In genomic region chr2:47991132-47991531, GRCm38 (mm10) we compare ENCODE assay signal across 21 mouse cellular contexts.
DNase-seq lines count a peak whose midpoint lies in the region; ATAC-seq and TF ChIP-seq lines count a peak whose summit lies in the region.
"Had no signal": no experiment of that assay in that cellular context is flagged by ENCODE, and none has a peak within 500 bp of the region (broad histone marks: within the 10 kb centered on the region; RNA-seq: fewer than 3 reads in every experiment).

No protein-coding gene starts in this region.

- no peak overlapping the region for H3K4me3 ChIP-seq in forebrain, embryonic 15.5 days
- no peak overlapping the region for H3K4me3 ChIP-seq in forebrain, embryonic 13.5 days
- no peak overlapping the region for H3K4me3 ChIP-seq in forebrain, postnatal 0 days (ENCODE audit: low read depth, low read length)
- no peak overlapping the region for H3K4me3 ChIP-seq in forebrain, embryonic 11.5 days (ENCODE audit: low read depth, low read length)
- no peak overlapping the region for H3K4me3 ChIP-seq in lung, postnatal 0 days (ENCODE audit: low read depth, low read length)
- no peak overlapping the region for H3K4me3 ChIP-seq in lung, adult 2 months (replicated peaks; ENCODE audit: extremely low read depth, low read depth, low read length)
- H3K4me3 ChIP-seq: embryonic facial prominence, embryonic 13.5 days; embryonic facial prominence, embryonic 15.5 days; erythroblast, embryonic 14.5 days had no signal

- DNase-seq in forebrain, postnatal 0 days: peak; percentile 60
- no peak for DNase-seq in forebrain, embryonic 11.5 days (ENCODE audit: low spot score)
- DNase-seq in lung, postnatal 0 days (ENCODE audit: low spot score): peak; percentile 4
- no peak for DNase-seq in lung, adult 2 months
- peak; percentile 43 for DNase-seq in brain, embryonic 18.5 days (ENCODE audit: low read depth, low spot score)
- no peak for DNase-seq in ovary, adult 18-20 months (ENCODE audit: low spot score)
- DNase-seq: adrenal gland, adult 2 months; adrenal gland, postnatal 10 days; adrenal gland, postnatal 25 days; cerebellum, adult 11 months; cerebellum, adult 18-20 months; cerebellum, adult 8-10 months; cerebellum, adult 9-11 months; cerebellum, postnatal 14 days; cerebellum, postnatal 36 days; embryo, embryonic 11 days had no signal

- no peaks in the 10 kb centered on the region for H3K9me3 ChIP-seq in forebrain, embryonic 15.5 days
- 0 out of 2 replicates have a peak, but pooled peaks cover 2% of the 10 kb centered on the region for H3K9me3 ChIP-seq in forebrain, embryonic 13.5 days (replicated peaks)
- H3K9me3 ChIP-seq in forebrain, postnatal 0 days (ENCODE audit: low read length): no peaks in the 10 kb centered on the region
- H3K9me3 ChIP-seq in forebrain, embryonic 11.5 days (ENCODE audit: control insufficient read depth, low read length): no peaks in the 10 kb centered on the region
- H3K9me3 ChIP-seq in lung, postnatal 0 days (ENCODE audit: low read length): no peaks in the 10 kb centered on the region
- H3K9me3 ChIP-seq: embryonic facial prominence, embryonic 13.5 days; embryonic facial prominence, embryonic 15.5 days had no signal

- WGBS in forebrain, embryonic 15.5 days: 50% methylated on average over 1 of the region's 1 CpGs
- 66% methylated on average over 1 of the region's 1 CpGs for WGBS in forebrain, embryonic 13.5 days
- 41% methylated on average over 1 of the region's 1 CpGs for WGBS in forebrain, postnatal 0 days
- 77% methylated on average over 1 of the region's 1 CpGs for WGBS in forebrain, embryonic 11.5 days
- WGBS in lung, postnatal 0 days: 47% methylated on average over 1 of the region's 1 CpGs
- 45% methylated on average over 1 of the region's 1 CpGs for WGBS in lung, adult 2 months

- H3K4me1 ChIP-seq in forebrain, embryonic 15.5 days: no peaks in the 10 kb centered on the region
- H3K4me1 ChIP-seq in forebrain, embryonic 13.5 days: no peaks in the 10 kb centered on the region
- no peaks in the 10 kb centered on the region for H3K4me1 ChIP-seq in forebrain, postnatal 0 days (ENCODE audit: insufficient read depth)
- no peaks in the 10 kb centered on the region for H3K4me1 ChIP-seq in forebrain, embryonic 11.5 days (replicated peaks; ENCODE audit: control insufficient read depth, insufficient read depth, low read length)
- no peaks in the 10 kb centered on the region for H3K4me1 ChIP-seq in lung, postnatal 0 days (ENCODE audit: insufficient read depth, low read depth, low read length)
- H3K4me1 ChIP-seq in lung, adult 2 months (ENCODE audit: control insufficient read depth, insufficient read depth, low read length): no peaks in the 10 kb centered on the region
- H3K4me1 ChIP-seq: embryonic facial prominence, embryonic 13.5 days; embryonic facial prominence, embryonic 15.5 days had no signal

- no peak overlapping the region for H3K4me2 ChIP-seq in forebrain, embryonic 15.5 days (replicated peaks)
- no peak overlapping the region for H3K4me2 ChIP-seq in forebrain, embryonic 13.5 days
- H3K4me2 ChIP-seq in forebrain, postnatal 0 days (ENCODE audit: low read depth): no peak overlapping the region
- H3K4me2 ChIP-seq in forebrain, embryonic 11.5 days (ENCODE audit: low read depth, low read length, severe bottlenecking): no peak overlapping the region
- H3K4me2 ChIP-seq in lung, postnatal 0 days (replicated peaks; ENCODE audit: low read depth, low read length): no peak overlapping the region
- H3K4me2 ChIP-seq: embryonic facial prominence, embryonic 13.5 days; embryonic facial prominence, embryonic 15.5 days had no signal

- H3K27ac ChIP-seq in forebrain, embryonic 15.5 days (replicated peaks): no peak overlapping the region
- H3K27ac ChIP-seq in forebrain, embryonic 13.5 days: no peak overlapping the region
- no peak overlapping the region for H3K27ac ChIP-seq in forebrain, postnatal 0 days (ENCODE audit: low read depth, low read length)
- H3K27ac ChIP-seq in forebrain, embryonic 11.5 days (ENCODE audit: low read depth, low read length): no peak overlapping the region
- no peak overlapping the region for H3K27ac ChIP-seq in lung, postnatal 0 days (ENCODE audit: low read length)
- H3K27ac ChIP-seq: embryonic facial prominence, embryonic 13.5 days; embryonic facial prominence, embryonic 15.5 days had no signal

- no peak for TF ChIP-seq EP300 in lung, postnatal 0 days (IDR thresholded peaks at IDR 0.05)

- ATAC-seq in forebrain, embryonic 15.5 days (replicated peaks): peak; percentile 68; the same call in 1 of the 2 replicates
- ATAC-seq in forebrain, embryonic 13.5 days: no peak
- peak; percentile 86 for ATAC-seq in forebrain, postnatal 0 days
- no peak for ATAC-seq in forebrain, embryonic 11.5 days (replicated peaks; ENCODE audit: low FRiP score)
- ATAC-seq in lung, postnatal 0 days: no peak

- no peak overlapping the region for H3K9ac ChIP-seq in forebrain, embryonic 15.5 days (replicated peaks)
- no peak overlapping the region for H3K9ac ChIP-seq in forebrain, embryonic 13.5 days
- no peak overlapping the region for H3K9ac ChIP-seq in forebrain, postnatal 0 days
- H3K9ac ChIP-seq in forebrain, embryonic 11.5 days (ENCODE audit: low read length): no peak overlapping the region
- H3K9ac ChIP-seq in lung, postnatal 0 days (replicated peaks; ENCODE audit: low read depth): no peak overlapping the region
- H3K9ac ChIP-seq: embryonic facial prominence, embryonic 13.5 days; embryonic facial prominence, embryonic 15.5 days had no signal

- no peak for TF ChIP-seq POLR2A in lung, adult 2 months (IDR thresholded peaks at IDR 0.05; ENCODE audit: borderline replicate concordance, extremely low read depth, low read depth, low read length)

- no peak for TF ChIP-seq CTCF in forebrain, postnatal 0 days (IDR thresholded peaks at IDR 0.05; ENCODE audit: low read depth)
- no peak for TF ChIP-seq CTCF in lung, postnatal 0 days (IDR thresholded peaks at IDR 0.05)
- no peak for TF ChIP-seq CTCF in lung, adult 2 months (IDR thresholded peaks at IDR 0.05; ENCODE audit: insufficient read depth, low read length)

- H3K27me3 ChIP-seq in forebrain, embryonic 15.5 days: no peaks in the 10 kb centered on the region
- no peaks in the 10 kb centered on the region for H3K27me3 ChIP-seq in forebrain, embryonic 13.5 days
- no peaks in the 10 kb centered on the region for H3K27me3 ChIP-seq in forebrain, postnatal 0 days (ENCODE audit: insufficient read depth, low read length)
- no peaks in the 10 kb centered on the region for H3K27me3 ChIP-seq in forebrain, embryonic 11.5 days (ENCODE audit: control insufficient read depth, insufficient read depth, low read length)
- H3K27me3 ChIP-seq in lung, postnatal 0 days (replicated peaks; ENCODE audit: insufficient read depth, low read length): no peaks in the 10 kb centered on the region
- H3K27me3 ChIP-seq: embryonic facial prominence, embryonic 13.5 days; embryonic facial prominence, embryonic 15.5 days had no signal

- H3K36me3 ChIP-seq in forebrain, embryonic 15.5 days: no peaks in the 10 kb centered on the region
- no peaks in the 10 kb centered on the region for H3K36me3 ChIP-seq in forebrain, embryonic 13.5 days (ENCODE audit: poor library complexity, severe bottlenecking)
- H3K36me3 ChIP-seq in forebrain, postnatal 0 days (ENCODE audit: insufficient read depth): no peaks in the 10 kb centered on the region
- no peaks in the 10 kb centered on the region for H3K36me3 ChIP-seq in forebrain, embryonic 11.5 days (ENCODE audit: control insufficient read depth, insufficient read depth, low read length)
- H3K36me3 ChIP-seq in lung, postnatal 0 days (ENCODE audit: insufficient read depth, low read length): no peaks in the 10 kb centered on the region
- H3K36me3 ChIP-seq: embryonic facial prominence, embryonic 13.5 days; embryonic facial prominence, embryonic 15.5 days had no signal

Comparison
In these comparisons a context has a peak if more than half of its experiments do, and no peak if none do; other contexts are left out.
1. ATAC-seq: peak in forebrain, embryonic 15.5 days (single experiment) and forebrain, postnatal 0 days (single experiment); none in forebrain, embryonic 13.5 days (single experiment), forebrain, embryonic 11.5 days (single experiment) and lung, postnatal 0 days (single experiment).
2. DNase-seq: peak in forebrain, postnatal 0 days (single experiment), lung, postnatal 0 days (single experiment) and brain, embryonic 18.5 days (single experiment); none in forebrain, embryonic 11.5 days (single experiment), lung, adult 2 months (single experiment) and ovary, adult 18-20 months (single experiment).